In genomic region chr6:126154372-126154982, GRCm38 (mm10) we compare ENCODE assay signal across 9 mouse cellular contexts. TPM values are rescaled to one million over a fixed set of nuclear protein-coding genes. Genes with fewer than 3 reads are reported as not detected.
A peak's percentile ranks its signal among the peaks of the same experiment; 100 is the strongest.
DNase-seq lines count a peak whose midpoint lies in the region; ATAC-seq lines count a peak whose summit lies in the region.
"Had no signal": no experiment of that assay in that cellular context is flagged by ENCODE, and none has a peak within 500 bp of the region (broad histone marks: within the 10 kb centered on the region; RNA-seq: fewer than 3 reads in every experiment).

No protein-coding gene starts in this region.

- no peaks in the 10 kb centered on the region for H3K9me3 ChIP-seq in hindbrain, embryonic 10.5 days
- H3K9me3 ChIP-seq in hindbrain, embryonic 12.5 days (replicated peaks) = 0 out of 2 replicates have a peak, but pooled peaks cover 3% of the 10 kb centered on the region
- H3K9me3 ChIP-seq in heart, embryonic 15.5 days (replicated peaks) = no peaks in the 10 kb centered on the region
- H3K9me3 ChIP-seq in lung, embryonic 15.5 days = no peaks in the 10 kb centered on the region

- no peak overlapping the region for H3K9ac ChIP-seq in hindbrain, embryonic 12.5 days
- no peak overlapping the region for H3K9ac ChIP-seq in heart, embryonic 15.5 days
- no peak overlapping the region for H3K9ac ChIP-seq in lung, embryonic 15.5 days

- 44% methylated on average over 8 of the region's 8 CpGs for WGBS in hindbrain, embryonic 10.5 days
- 43% methylated on average over 8 of the region's 8 CpGs for whole genome bisulfite sequencing in hindbrain, embryonic 12.5 days
- WGBS in heart, embryonic 15.5 days = 23% methylated on average over 8 of the region's 8 CpGs
- WGBS in lung, embryonic 15.5 days = 18% methylated on average over 8 of the region's 8 CpGs

- H3K4me3 ChIP-seq in hindbrain, embryonic 10.5 days = no peak overlapping the region
- no peak overlapping the region for H3K4me3 ChIP-seq in hindbrain, embryonic 12.5 days
- H3K4me3 ChIP-seq in brown adipose tissue, adult 24 weeks (ENCODE audit: insufficient read depth, low read depth, low read length) = no peak overlapping the region
- H3K4me3 ChIP-seq in heart, embryonic 15.5 days = no peak overlapping the region
- no peak overlapping the region for H3K4me3 ChIP-seq in lung, embryonic 15.5 days

- H3K4me1 ChIP-seq in hindbrain, embryonic 10.5 days (replicated peaks) = peaks cover 5% of the 10 kb centered on the region
- H3K4me1 ChIP-seq in hindbrain, embryonic 12.5 days = no peaks in the 10 kb centered on the region
- H3K4me1 ChIP-seq in brown adipose tissue, adult 24 weeks (ENCODE audit: control insufficient read depth, insufficient read depth, insufficient read length, low read length) = peaks cover 20% of the 10 kb centered on the region
- peaks cover 8% of the 10 kb centered on the region for H3K4me1 ChIP-seq in heart, embryonic 15.5 days (replicated peaks)
- no peaks in the 10 kb centered on the region for H3K4me1 ChIP-seq in lung, embryonic 15.5 days

- H3K27me3 ChIP-seq in hindbrain, embryonic 10.5 days (ENCODE audit: insufficient read depth, poor library complexity, severe bottlenecking) = no peaks in the 10 kb centered on the region; the same call in none of the 2 replicates
- H3K27me3 ChIP-seq in hindbrain, embryonic 12.5 days = no peaks in the 10 kb centered on the region; the same call in 1 of the 2 replicates
- H3K27me3 ChIP-seq in heart, embryonic 15.5 days = no peaks in the 10 kb centered on the region
- H3K27me3 ChIP-seq in lung, embryonic 15.5 days = no peaks in the 10 kb centered on the region

- no peaks in the 10 kb centered on the region for H3K36me3 ChIP-seq in hindbrain, embryonic 10.5 days
- no peaks in the 10 kb centered on the region for H3K36me3 ChIP-seq in hindbrain, embryonic 12.5 days
- H3K36me3 ChIP-seq in heart, embryonic 15.5 days = no peaks in the 10 kb centered on the region; the same call in 1 of the 2 replicates
- H3K36me3 ChIP-seq in lung, embryonic 15.5 days = no peaks in the 10 kb centered on the region

- no peak overlapping the region for H3K27ac ChIP-seq in hindbrain, embryonic 10.5 days
- H3K27ac ChIP-seq in hindbrain, embryonic 12.5 days = no peak overlapping the region
- H3K27ac ChIP-seq in brown adipose tissue, adult 24 weeks (replicated peaks; ENCODE audit: low read depth, low read length) = peak overlapping the region; percentile 74; the same call in 1 of the 2 replicates
- no peak overlapping the region for H3K27ac ChIP-seq in heart, embryonic 15.5 days
- no peak overlapping the region for H3K27ac ChIP-seq in lung, embryonic 15.5 days

- no peak for ATAC-seq in hindbrain, embryonic 12.5 days (ENCODE audit: low FRiP score)
- 0 out of 2 replicates have a peak, but pooled peaks have one; percentile 35 for ATAC-seq in heart, embryonic 15.5 days (replicated peaks; ENCODE audit: insufficient number of reproducible peaks, insufficient read depth, low FRiP score, low read depth)
- peak; percentile 57; the same call in 1 of the 2 replicates for ATAC-seq in lung, embryonic 15.5 days (ENCODE audit: borderline replicate concordance, extremely low read depth, low FRiP score, low TSS enrichment)
- no peak for ATAC-seq in megakaryocyte, adult 5-6 weeks (ENCODE audit: poor library complexity, severe bottlenecking)

- H3K4me2 ChIP-seq in hindbrain, embryonic 12.5 days (replicated peaks) = no peak overlapping the region
- H3K4me2 ChIP-seq in heart, embryonic 15.5 days = no peak overlapping the region
- peak overlapping the region; percentile 18; the same call in 1 of the 2 replicates for H3K4me2 ChIP-seq in lung, embryonic 15.5 days

- DNase-seq in hindbrain, embryonic 10.5 days (ENCODE audit: low spot score) = peak; percentile 22
- DNase-seq in thymus, adult 18-20 months = no peak
- DNase-seq in frontal cortex, postnatal 14 days (ENCODE audit: low spot score in 2 of 2) = no peak

RNA-seq across cellular contexts. Expression of gene Ntf3, which starts 12.2 kb away (rescaled TPM):
- polyA plus RNA-seq in hindbrain, embryonic 10.5 days (2016; fragmentation: Nextera tagmentation; extraction: Ambion mirVana) = 6.0 and 8.5 TPM in 2 replicates
- 4.3 and 4.7 TPM in 2 replicates for polyA plus RNA-seq in hindbrain, embryonic 12.5 days (2016; fragmentation: Nextera tagmentation; extraction: Ambion mirVana)
- polyA plus RNA-seq in brown adipose tissue, adult 24 weeks (2012; ENCODE audit: insufficient read depth, insufficient read length, missing spikeins) = 1.7 and 5.7 TPM in 2 replicates
- polyA plus RNA-seq in heart, embryonic 15.5 days (2015; fragmentation: Nextera tagmentation; extraction: Ambion mirVana) = 7.0 and 8.0 TPM in 2 replicates
- 4.7 and 5.9 TPM in 2 replicates for polyA plus RNA-seq in lung, embryonic 15.5 days (2015; fragmentation: Nextera tagmentation; extraction: Ambion mirVana)
- not detected in 2 replicates for total RNA-seq in megakaryocyte, adult 5-6 weeks (2015)
- total RNA-seq in megakaryocyte, adult 5-6 weeks (2017) = not detected in 2 replicates
- total RNA-seq: MEL had no signal

Comparison
In these comparisons a context has a peak if more than half of its experiments do, and no peak if none do; other contexts are left out.
1. ATAC-seq: peak in heart, embryonic 15.5 days (single experiment) and lung, embryonic 15.5 days (single experiment); none in hindbrain, embryonic 12.5 days (single experiment) and megakaryocyte, adult 5-6 weeks (single experiment).